Mouse (Mus musculus): ENCODE measurements around the gene Dtnbp1. TPM values are rescaled to one million over a fixed set of nuclear protein-coding genes. Genes with fewer than 3 reads are reported as not detected.

The Dtnbp1 gene
- polyA plus RNA-seq, 1 experiment from 2014 or later, result 82.1 TPM

GRCm38 (mm10) chr13:44946880-44947635, 54.9 kb downstream of the Dtnbp1 start:
- ATAC-seq (replicated peaks; ENCODE audit: insufficient number of reproducible peaks, insufficient read depth, low FRiP score, low read depth), result no peak
- H3K4me3 ChIP-seq, result peak overlapping the region; percentile 17; the same call in 1 of the 2 replicates
- peaks cover 30% of the 10 kb centered on the region for H3K4me1 ChIP-seq (replicated peaks)
- WGBS, result 45% methylated on average over 8 of the region's 8 CpGs
- peak overlapping the region; percentile 32; the same call in 1 of the 2 replicates for H3K4me2 ChIP-seq
- no peaks in the 10 kb centered on the region for H3K9me3 ChIP-seq (replicated peaks)
- no peak overlapping the region for H3K9ac ChIP-seq
- H3K27me3 ChIP-seq, result no peaks in the 10 kb centered on the region
- peak overlapping the region; percentile 15; the same call in 1 of the 2 replicates for H3K27ac ChIP-seq
- H3K36me3 ChIP-seq, result no peaks in the 10 kb centered on the region

- H3K27ac ChIP-seq, result no peak overlapping the region
- no peak for ATAC-seq (replicated peaks; ENCODE audit: insufficient number of reproducible peaks, insufficient read depth, low FRiP score, low read depth)
- peaks cover 37% of the 10 kb centered on the region for H3K4me1 ChIP-seq (replicated peaks)
- WGBS, result 70% methylated on average over 2 of the region's 2 CpGs
- no peaks in the 10 kb centered on the region for H3K9me3 ChIP-seq (replicated peaks)
- H3K9ac ChIP-seq, result no peak overlapping the region
- no peak overlapping the region for H3K4me3 ChIP-seq
- H3K36me3 ChIP-seq, result no peaks in the 10 kb centered on the region
- no peaks in the 10 kb centered on the region for H3K27me3 ChIP-seq
- H3K4me2 ChIP-seq, result no peak overlapping the region
Measured at GRCm38 (mm10) chr13:44943618-44944017, 58.3 kb downstream of the Dtnbp1 start.

DNA sequence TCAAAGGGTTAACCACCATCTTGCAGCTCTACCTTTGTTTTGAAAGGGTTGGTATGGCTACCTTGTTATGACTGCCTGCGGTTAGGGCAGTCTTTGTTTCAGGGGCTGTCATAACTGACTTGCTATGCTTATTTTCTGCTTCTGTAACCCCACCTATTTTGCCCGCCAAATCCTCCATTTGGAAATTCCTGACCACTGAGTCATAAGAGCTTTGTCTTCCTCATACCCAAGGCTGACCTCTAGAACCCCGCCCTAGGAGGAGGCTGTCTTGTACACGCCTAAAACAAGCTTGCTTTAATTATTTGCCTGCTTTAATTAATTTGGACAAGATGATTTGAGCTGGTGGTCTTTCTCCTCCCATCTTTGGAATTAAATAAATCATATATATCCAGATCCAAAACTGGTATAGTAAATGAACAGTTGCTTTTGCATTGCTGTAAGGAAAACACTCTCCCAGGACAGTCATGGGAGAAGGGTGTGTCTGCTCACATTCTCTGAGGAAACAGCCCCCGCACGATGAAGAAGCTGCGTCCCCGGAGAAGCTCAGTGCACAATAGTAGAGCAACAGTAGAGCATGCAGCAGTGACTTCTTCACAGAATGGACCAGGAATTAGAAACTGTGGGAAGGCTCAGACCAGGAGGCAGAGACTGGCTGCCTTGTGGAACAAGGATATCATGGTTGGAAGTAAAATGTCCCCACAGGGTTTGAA, 62.5 kb downstream of the Dtnbp1 start:
- WGBS, result 61% methylated on average over 8 of the region's 8 CpGs
- H3K4me3 ChIP-seq, result no peak overlapping the region
- H3K9me3 ChIP-seq (replicated peaks), result no peaks in the 10 kb centered on the region
- H3K9ac ChIP-seq, result no peak overlapping the region
- no peak for ATAC-seq (replicated peaks; ENCODE audit: insufficient number of reproducible peaks, insufficient read depth, low FRiP score, low read depth)
- H3K27me3 ChIP-seq, result no peaks in the 10 kb centered on the region
- H3K36me3 ChIP-seq, result no peaks in the 10 kb centered on the region
- H3K27ac ChIP-seq, result no peak overlapping the region
- H3K4me1 ChIP-seq (replicated peaks), result peaks cover 22% of the 10 kb centered on the region
- no peak overlapping the region for H3K4me2 ChIP-seq

DNA sequence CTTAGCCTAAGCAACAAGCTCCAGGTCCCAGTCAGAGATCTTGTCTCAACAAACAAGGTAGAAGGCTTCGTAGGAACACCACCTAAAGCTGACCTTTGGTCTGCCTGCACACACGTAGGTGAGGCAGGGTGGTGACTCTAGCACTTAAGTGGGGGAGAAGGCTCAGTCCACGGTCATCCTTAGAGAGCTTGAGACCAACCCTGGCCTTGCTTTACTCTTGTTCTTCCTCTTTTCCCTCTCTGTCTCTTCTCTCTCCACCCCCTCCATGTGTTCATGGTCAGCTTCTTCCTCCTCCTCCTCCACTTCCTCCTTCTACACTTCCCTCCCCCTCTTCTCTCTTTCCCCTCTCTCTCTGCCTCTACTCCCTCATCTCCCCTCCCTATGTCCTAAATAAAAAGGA, 64.3 kb downstream of the Dtnbp1 start:
- no peaks in the 10 kb centered on the region for H3K36me3 ChIP-seq
- H3K4me1 ChIP-seq (replicated peaks), result peaks cover 35% of the 10 kb centered on the region
- H3K9ac ChIP-seq, result no peak overlapping the region
- ATAC-seq (replicated peaks; ENCODE audit: insufficient number of reproducible peaks, insufficient read depth, low FRiP score, low read depth), result no peak
- no peaks in the 10 kb centered on the region for H3K9me3 ChIP-seq (replicated peaks)
- WGBS, result 87% methylated on average over 3 of the region's 3 CpGs
- no peaks in the 10 kb centered on the region for H3K27me3 ChIP-seq
- H3K27ac ChIP-seq, result no peak overlapping the region
- H3K4me3 ChIP-seq, result no peak overlapping the region
- H3K4me2 ChIP-seq, result no peak overlapping the region

DNA sequence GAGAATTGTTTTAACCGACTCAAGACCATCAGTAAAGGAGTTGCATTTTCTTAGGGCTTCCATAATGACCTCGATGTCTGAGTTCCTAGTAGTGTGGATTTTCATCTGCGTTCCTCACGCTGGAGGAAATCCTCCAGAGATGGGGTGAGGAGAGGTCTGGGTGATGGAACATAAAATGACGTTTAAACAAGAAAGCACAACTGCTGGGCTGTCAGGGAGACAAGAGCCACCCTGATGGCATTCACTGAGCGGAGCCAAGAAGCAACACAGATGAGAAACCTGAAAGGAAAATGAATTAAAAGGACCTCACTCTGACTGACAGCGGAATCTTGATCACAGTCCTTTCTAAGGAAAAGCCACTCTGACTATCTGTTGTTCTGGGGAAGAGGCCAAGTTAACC, 68.4 kb downstream of the Dtnbp1 start:
- WGBS, result 44% methylated on average over 7 of the region's 7 CpGs
- no peaks in the 10 kb centered on the region; the same call in 1 of the 2 replicates for H3K36me3 ChIP-seq
- no peak for ATAC-seq (replicated peaks; ENCODE audit: insufficient number of reproducible peaks, insufficient read depth, low FRiP score, low read depth)
- H3K9me3 ChIP-seq (replicated peaks), result no peaks in the 10 kb centered on the region
- no peak overlapping the region for H3K4me2 ChIP-seq
- no peak overlapping the region for H3K4me3 ChIP-seq
- no peaks in the 10 kb centered on the region for H3K27me3 ChIP-seq
- H3K9ac ChIP-seq, result no peak overlapping the region
- H3K4me1 ChIP-seq (replicated peaks), result peaks cover 26% of the 10 kb centered on the region
- H3K27ac ChIP-seq, result 0 out of 2 replicates have a peak overlapping the region, but pooled peaks have one; percentile 16

DNA sequence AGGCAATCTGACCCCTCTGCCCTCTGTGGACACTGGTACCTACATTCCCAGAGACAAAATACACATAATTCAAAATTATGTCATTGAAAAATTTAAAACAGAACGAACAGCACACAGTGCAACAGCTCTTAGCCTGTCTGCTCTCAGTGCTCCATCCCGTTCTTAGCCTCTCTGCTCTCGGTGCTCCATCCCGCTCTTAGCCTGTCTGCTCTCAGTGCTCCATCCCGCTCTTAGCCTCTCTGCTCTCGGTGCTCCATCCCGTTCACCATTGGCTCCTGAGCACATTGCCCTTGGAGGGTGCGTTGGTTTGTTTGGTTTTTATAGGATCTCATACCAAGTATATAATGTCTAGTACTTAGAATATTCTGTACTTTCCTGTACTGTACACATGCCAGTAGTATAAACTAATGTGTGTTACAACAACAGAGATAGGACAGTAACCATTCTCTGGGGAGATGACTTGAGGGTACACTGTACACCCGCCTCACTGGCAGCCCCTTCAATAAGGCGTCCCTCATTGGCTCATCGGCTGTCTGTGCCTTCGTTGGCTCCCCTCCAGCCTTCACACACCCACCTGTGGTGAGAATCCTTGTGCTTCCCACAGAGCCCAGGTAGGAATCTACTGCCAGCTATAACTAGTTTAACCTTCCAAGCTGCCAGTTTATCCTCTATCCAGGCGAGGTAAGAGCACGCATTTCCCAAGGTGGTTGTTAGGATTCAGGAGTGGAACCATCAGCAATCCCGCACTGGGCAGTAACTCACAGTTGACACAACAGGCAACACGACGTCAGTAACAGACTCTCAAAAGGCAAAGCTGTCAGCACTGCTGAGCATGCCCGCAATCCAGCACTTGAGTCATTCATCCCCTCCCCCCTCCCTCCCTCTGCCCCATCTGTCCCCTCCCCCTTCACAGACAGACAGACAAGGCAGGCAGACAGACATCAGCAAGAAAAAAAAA, 69.4 kb downstream of the Dtnbp1 start:
- 60% methylated on average over 18 of the region's 18 CpGs for WGBS
- Histone ChIP-seq H3K4me1 (replicated peaks) (peaks cover 26% of the 10 kb centered on the region), H3K27me3 (no peaks in the 10 kb centered on the region), H3K9me3 (replicated peaks) (no peaks in the 10 kb centered on the region), H3K9ac (no peak overlapping the region), H3K36me3 (no peaks in the 10 kb centered on the region; the same call in 1 of the 2 replicates), H3K27ac (no peak overlapping the region), H3K4me2 (0 out of 2 replicates have a peak overlapping the region, but pooled peaks have one; percentile 1), H3K4me3 (no peak overlapping the region)
- ATAC-seq (replicated peaks; ENCODE audit: insufficient number of reproducible peaks, insufficient read depth, low FRiP score, low read depth), result no peak

GRCm38 (mm10) chr13:44926311-44926710, 75.6 kb downstream of the Dtnbp1 start:
- H3K9ac ChIP-seq, result no peak overlapping the region
- no peak overlapping the region for H3K4me2 ChIP-seq
- H3K27me3 ChIP-seq, result no peaks in the 10 kb centered on the region
- no peak overlapping the region for H3K27ac ChIP-seq
- 72% methylated on average over 2 of the region's 2 CpGs for WGBS
- 0 out of 2 replicates have a peak, but pooled peaks cover 4% of the 10 kb centered on the region for H3K4me1 ChIP-seq (replicated peaks)
- no peak overlapping the region for H3K4me3 ChIP-seq
- ATAC-seq (replicated peaks; ENCODE audit: insufficient number of reproducible peaks, insufficient read depth, low FRiP score, low read depth), result no peak
- H3K9me3 ChIP-seq (replicated peaks), result no peaks in the 10 kb centered on the region
- H3K36me3 ChIP-seq, result peaks cover 40% of the 10 kb centered on the region

- no peak overlapping the region for H3K4me2 ChIP-seq
- H3K36me3 ChIP-seq, result peaks cover 51% of the 10 kb centered on the region
- no peak overlapping the region for H3K9ac ChIP-seq
- H3K27me3 ChIP-seq, result no peaks in the 10 kb centered on the region
- no peak for ATAC-seq (replicated peaks; ENCODE audit: insufficient number of reproducible peaks, insufficient read depth, low FRiP score, low read depth)
- H3K27ac ChIP-seq, result no peak overlapping the region
- 91% methylated on average over 2 of the region's 2 CpGs for WGBS
- H3K4me1 ChIP-seq (replicated peaks), result 0 out of 2 replicates have a peak, but pooled peaks cover 4% of the 10 kb centered on the region
- H3K9me3 ChIP-seq (replicated peaks), result no peaks in the 10 kb centered on the region
- no peak overlapping the region for H3K4me3 ChIP-seq
Measured at GRCm38 (mm10) chr13:44925173-44925572, 76.8 kb downstream of the Dtnbp1 start.

DNA sequence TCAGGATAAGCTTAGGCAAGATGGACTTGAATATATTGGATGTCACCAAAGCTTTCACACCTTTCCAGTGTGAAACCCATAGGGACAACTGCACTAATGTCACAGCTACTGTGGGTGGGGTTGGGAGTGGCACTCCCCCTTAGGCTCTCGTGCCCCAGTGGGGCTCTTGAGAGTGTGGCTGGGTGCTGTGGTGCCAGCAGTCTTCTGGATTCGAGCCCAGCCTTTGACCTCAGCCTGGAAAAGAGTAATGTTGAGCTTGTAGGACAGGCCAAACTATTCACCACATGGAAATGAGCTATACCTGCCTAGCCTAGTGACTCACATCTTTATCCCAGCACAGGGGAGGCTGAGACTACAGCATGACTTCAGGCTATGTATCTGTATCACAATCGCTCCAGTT, 77.9 kb downstream of the Dtnbp1 start:
- no peaks in the 10 kb centered on the region for H3K9me3 ChIP-seq (replicated peaks)
- no peak for ATAC-seq (replicated peaks; ENCODE audit: insufficient number of reproducible peaks, insufficient read depth, low FRiP score, low read depth)
- H3K36me3 ChIP-seq, result peaks cover 62% of the 10 kb centered on the region
- H3K4me1 ChIP-seq (replicated peaks), result 0 out of 2 replicates have a peak, but pooled peaks cover 4% of the 10 kb centered on the region
- no peak overlapping the region for H3K27ac ChIP-seq
- WGBS, result 79% methylated on average over 3 of the region's 3 CpGs
- no peak overlapping the region for H3K4me2 ChIP-seq
- H3K4me3 ChIP-seq, result no peak overlapping the region
- no peak overlapping the region for H3K9ac ChIP-seq
- no peaks in the 10 kb centered on the region for H3K27me3 ChIP-seq

DNA sequence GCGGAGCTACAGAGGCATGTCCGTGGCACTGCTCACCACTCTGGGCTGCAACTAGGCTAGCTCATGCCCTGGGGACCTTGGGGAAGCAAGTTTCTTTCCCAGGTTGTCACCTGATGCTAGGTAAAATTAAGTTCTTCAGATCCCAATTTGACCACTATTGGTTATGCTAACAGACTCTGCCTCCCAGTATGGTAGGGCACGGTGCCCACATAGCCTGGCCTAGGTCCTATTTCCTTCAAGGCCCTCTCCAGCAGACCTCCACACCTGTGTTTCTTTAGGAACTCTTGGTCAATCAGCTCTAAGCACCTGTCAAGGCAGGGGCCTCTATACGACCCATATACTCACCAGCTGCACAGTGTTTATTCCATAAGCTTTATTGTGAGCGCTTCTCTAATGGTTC, 80.2 kb downstream of the Dtnbp1 start:
- Histone ChIP-seq H3K4me1 (replicated peaks) (no peaks in the 10 kb centered on the region), H3K4me2 (no peak overlapping the region), H3K9ac (no peak overlapping the region), H3K4me3 (no peak overlapping the region), H3K27me3 (no peaks in the 10 kb centered on the region), H3K27ac (no peak overlapping the region), H3K9me3 (replicated peaks) (no peaks in the 10 kb centered on the region), H3K36me3 (peaks cover 85% of the 10 kb centered on the region)
- ATAC-seq (replicated peaks; ENCODE audit: insufficient number of reproducible peaks, insufficient read depth, low FRiP score, low read depth), result no peak
- WGBS, result 94% methylated on average over 5 of the region's 5 CpGs

DNA sequence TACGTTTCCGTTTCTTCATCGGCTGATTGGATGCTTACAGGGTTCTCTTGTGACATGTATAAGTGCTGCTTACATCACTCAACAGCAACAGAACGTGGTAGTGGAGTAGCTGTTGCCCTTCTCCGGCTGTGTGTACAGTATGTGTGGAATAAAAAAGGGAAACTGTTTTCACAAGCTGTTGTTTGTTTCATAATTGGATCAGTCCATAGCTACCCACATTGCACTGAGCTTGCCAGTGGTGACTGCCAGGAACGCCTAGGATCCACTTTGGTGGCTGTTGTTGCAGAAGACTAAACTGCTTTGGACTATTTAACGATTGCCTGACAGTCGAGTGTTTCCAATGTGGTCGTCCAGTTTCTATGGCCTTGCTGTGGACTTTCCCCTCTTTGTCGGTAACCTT, 80.9 kb downstream of the Dtnbp1 start:
- Histone ChIP-seq H3K4me1 (replicated peaks) (peaks cover 1% of the 10 kb centered on the region; the same call in 1 of the 2 replicates), H3K27me3 (no peaks in the 10 kb centered on the region), H3K36me3 (peaks cover 91% of the 10 kb centered on the region), H3K9me3 (replicated peaks) (no peaks in the 10 kb centered on the region), H3K9ac (no peak overlapping the region), H3K4me2 (no peak overlapping the region), H3K27ac (no peak overlapping the region), H3K4me3 (no peak overlapping the region)
- 77% methylated on average over 10 of the region's 10 CpGs for WGBS
- ATAC-seq (replicated peaks; ENCODE audit: insufficient number of reproducible peaks, insufficient read depth, low FRiP score, low read depth), result no peak
